Mouse (Mus musculus): Measurements from ENCODE around the gene Shisa7. TPM values are rescaled to one million over a fixed set of nuclear protein-coding genes. Genes with fewer than 3 reads are reported as not detected.

The Shisa7 gene
- polyA plus RNA-seq, 1 experiment from 2014 or later: 0.20 TPM

Other genes with a start within 250 kb of the Shisa7 start
- not detected in 2 replicates for gene Ptprh, start 240.7 kb downstream of the Shisa7 start, polyA plus RNA-seq (2014; fragmentation: Nextera tagmentation; extraction: Ambion mirVana)
- gene Tmem86b, start 213.3 kb downstream of the Shisa7 start, polyA plus RNA-seq (2014; fragmentation: Nextera tagmentation; extraction: Ambion mirVana): 1.1 and 2.5 TPM in 2 replicates
- 4.9 and 6.5 TPM in 2 replicates for gene Ppp6r1, start 185.7 kb downstream of the Shisa7 start, polyA plus RNA-seq (2014; fragmentation: Nextera tagmentation; extraction: Ambion mirVana)
- gene Hspbp1, start 159.6 kb downstream of the Shisa7 start, polyA plus RNA-seq (2014; fragmentation: Nextera tagmentation; extraction: Ambion mirVana): 104 and 112 TPM in 2 replicates
- gene Brsk1, start 154.1 kb downstream of the Shisa7 start, polyA plus RNA-seq (2014; fragmentation: Nextera tagmentation; extraction: Ambion mirVana): 1.7 and 2.5 TPM in 2 replicates
- 0.16 and 0.19 TPM in 2 replicates for gene Tmem150b, start 119.4 kb downstream of the Shisa7 start, polyA plus RNA-seq (2014; fragmentation: Nextera tagmentation; extraction: Ambion mirVana)
- gene Kmt5c, start 104.6 kb downstream of the Shisa7 start, polyA plus RNA-seq (2014; fragmentation: Nextera tagmentation; extraction: Ambion mirVana): 76.2 and 80.5 TPM in 2 replicates
- gene Cox6b2, start 91.6 kb downstream of the Shisa7 start, polyA plus RNA-seq (2014; fragmentation: Nextera tagmentation; extraction: Ambion mirVana): 36.9 and 38.4 TPM in 2 replicates
- not detected in 2 replicates for gene Fam71e2, start 73.4 kb downstream of the Shisa7 start, polyA plus RNA-seq (2014; fragmentation: Nextera tagmentation; extraction: Ambion mirVana)
- gene Il11, start 61.8 kb downstream of the Shisa7 start, polyA plus RNA-seq (2014; fragmentation: Nextera tagmentation; extraction: Ambion mirVana): not detected in 2 replicates
- gene Tmem190, start 61.8 kb downstream of the Shisa7 start, polyA plus RNA-seq (2014; fragmentation: Nextera tagmentation; extraction: Ambion mirVana): 0.41 TPM in 1 of 2 replicates, not detected in the other
- 2.1 and 2.6 TPM in 2 replicates for gene Tmem238, start 55.0 kb downstream of the Shisa7 start, polyA plus RNA-seq (2014; fragmentation: Nextera tagmentation; extraction: Ambion mirVana)
- 266 and 269 TPM in 2 replicates for gene Rpl28, start 51.8 kb downstream of the Shisa7 start, polyA plus RNA-seq (2014; fragmentation: Nextera tagmentation; extraction: Ambion mirVana)
- gene Ube2s, start 32.1 kb downstream of the Shisa7 start, polyA plus RNA-seq (2014; fragmentation: Nextera tagmentation; extraction: Ambion mirVana): 527 and 540 TPM in 2 replicates
- 2.8 and 3.5 TPM in 2 replicates for gene Isoc2b, start 25.6 kb upstream of the Shisa7 start, polyA plus RNA-seq (2014; fragmentation: Nextera tagmentation; extraction: Ambion mirVana)
- 0.63 and 0.84 TPM in 2 replicates for gene Isoc2a, start 32.5 kb upstream of the Shisa7 start, polyA plus RNA-seq (2014; fragmentation: Nextera tagmentation; extraction: Ambion mirVana)
- gene Gm36210, start 61.8 kb upstream of the Shisa7 start, polyA plus RNA-seq (2014; fragmentation: Nextera tagmentation; extraction: Ambion mirVana): not detected in 2 replicates
- 3.8 and 4.2 TPM in 2 replicates for gene Zfp628, start 70.5 kb upstream of the Shisa7 start, polyA plus RNA-seq (2014; fragmentation: Nextera tagmentation; extraction: Ambion mirVana)
- gene Nat14, start 77.3 kb upstream of the Shisa7 start, polyA plus RNA-seq (2014; fragmentation: Nextera tagmentation; extraction: Ambion mirVana): 1.9 and 2.9 TPM in 2 replicates
- 1.7 and 1.9 TPM in 2 replicates for gene Ssc5d, start 81.1 kb upstream of the Shisa7 start, polyA plus RNA-seq (2014; fragmentation: Nextera tagmentation; extraction: Ambion mirVana)
- 0.08 and 0.18 TPM in 2 replicates for gene Sbk2, start 119.7 kb upstream of the Shisa7 start, polyA plus RNA-seq (2014; fragmentation: Nextera tagmentation; extraction: Ambion mirVana)
- gene Sbk3, start 126.5 kb upstream of the Shisa7 start, polyA plus RNA-seq (2014; fragmentation: Nextera tagmentation; extraction: Ambion mirVana): 0.04 TPM in 1 of 2 replicates, not detected in the other
- 33.3 and 39.2 TPM in 2 replicates for gene Zfp579, start 151.5 kb upstream of the Shisa7 start, polyA plus RNA-seq (2014; fragmentation: Nextera tagmentation; extraction: Ambion mirVana)
- 9.3 and 9.6 TPM in 2 replicates for gene Zfp524, start 169.7 kb upstream of the Shisa7 start, polyA plus RNA-seq (2014; fragmentation: Nextera tagmentation; extraction: Ambion mirVana)
- gene Fiz1, start 170.0 kb upstream of the Shisa7 start, polyA plus RNA-seq (2014; fragmentation: Nextera tagmentation; extraction: Ambion mirVana): 51.1 and 52.6 TPM in 2 replicates
- 0.45 and 1.4 TPM in 2 replicates for gene Gm44973, start 170.8 kb upstream of the Shisa7 start, polyA plus RNA-seq (2014; fragmentation: Nextera tagmentation; extraction: Ambion mirVana)
- gene Zfp865, start 175.7 kb upstream of the Shisa7 start, polyA plus RNA-seq (2014; fragmentation: Nextera tagmentation; extraction: Ambion mirVana): 7.5 and 8.2 TPM in 2 replicates
- 12.5 and 14.4 TPM in 2 replicates for gene Ccdc106, start 175.9 kb upstream of the Shisa7 start, polyA plus RNA-seq (2014; fragmentation: Nextera tagmentation; extraction: Ambion mirVana)
- gene 4632433K11Rik, start 189.4 kb upstream of the Shisa7 start, polyA plus RNA-seq (2014; fragmentation: Nextera tagmentation; extraction: Ambion mirVana): not detected in 2 replicates
- gene Zfp784, start 193.8 kb upstream of the Shisa7 start, polyA plus RNA-seq (2014; fragmentation: Nextera tagmentation; extraction: Ambion mirVana): 2.7 and 4.1 TPM in 2 replicates
- gene Zfp580, start 206.8 kb upstream of the Shisa7 start, polyA plus RNA-seq (2014; fragmentation: Nextera tagmentation; extraction: Ambion mirVana): 31.8 and 32.9 TPM in 2 replicates
- gene U2af2, start 217.4 kb upstream of the Shisa7 start, polyA plus RNA-seq (2014; fragmentation: Nextera tagmentation; extraction: Ambion mirVana): 193 and 203 TPM in 2 replicates
- gene Epn1, start 235.5 kb upstream of the Shisa7 start, polyA plus RNA-seq (2014; fragmentation: Nextera tagmentation; extraction: Ambion mirVana): 60.1 and 62.2 TPM in 2 replicates